Mouse (Mus musculus) neural tube, embryonic 11.5 days (tissue): ENCODE measurements around the gene Retnlb. TPM values are rescaled to one million over a fixed set of nuclear protein-coding genes. Genes with fewer than 3 reads are reported as not detected.

ENCODE experiments used
- ATAC-seq: fragments of 200-750 bp; cut with Nextera tagmentation; 2 replicates; pipeline ENCODE4 v1.8.0; 2017; ENCODE audit warnings: moderate number of reproducible peaks, mild to moderate bottlenecking, moderate TSS enrichment, moderate library complexity; ENCODE audit not compliant: insufficient read depth, low FRiP score, low TSS enrichment
- DNase-seq: peaks from one replicate; pipeline ENCODE4 v3.0.0-alpha.2; 2015; ENCODE audit warnings: low spot score
- H3K27ac ChIP-seq: fragments of 300-500 bp; sonication (generic); 2 replicates; pipeline ENCODE4 v1.5.1; 2014; ENCODE audit warnings: low read depth, mild to moderate bottlenecking, low read length
- H3K27me3 ChIP-seq: fragments of 300-500 bp; sonication (generic); 2 replicates; pipeline ENCODE4 v1.6.1; 2014; ENCODE audit warnings: mild to moderate bottlenecking, low read length, mixed read lengths; ENCODE audit not compliant: control insufficient read depth, insufficient read depth
- H3K36me3 ChIP-seq: fragments of 300-500 bp; sonication (generic); 2 replicates; pipeline ENCODE4 v1.6.1; 2014; ENCODE audit warnings: mild to moderate bottlenecking, low read length, moderate library complexity, mixed read lengths; ENCODE audit not compliant: control insufficient read depth, insufficient read depth
- H3K4me1 ChIP-seq: fragments of 300-500 bp; sonication (generic); 2 replicates; pipeline ENCODE4 v1.6.1; 2014; ENCODE audit warnings: low read length, mixed read lengths; ENCODE audit not compliant: control insufficient read depth, insufficient read depth
- H3K4me2 ChIP-seq: fragments of 300-500 bp; sonication (generic); 2 replicates; pipeline ENCODE4 v1.6.1; 2014; ENCODE audit warnings: low read depth, mild to moderate bottlenecking, moderate library complexity
- H3K4me3 ChIP-seq: fragments of 300-500 bp; sonication (generic); 2 replicates; pipeline ENCODE4 v1.5.1; 2014; ENCODE audit warnings: low read depth, low read length
- H3K9ac ChIP-seq: fragments of 300-500 bp; sonication (generic); 2 replicates; pipeline ENCODE4 v1.6.1; 2014; ENCODE audit warnings: mild to moderate bottlenecking, low read length
- H3K9me3 ChIP-seq: fragments of 300-500 bp; sonication (generic); 2 replicates; pipeline ENCODE4 v1.6.1; 2016; ENCODE audit warnings: low read length; ENCODE audit not compliant: control insufficient read depth
- WGBS: fragments of 180-500 bp; shearing (Covaris S2); extraction: QIAGEN DNeasy Blood & Tissue Kit; methylation state at CpG from one replicate; pipeline ENCODE4 v1.1.7; 2014; 5-methylcytosine and 5-hydroxymethylcytosine counted together
- polyA plus RNA-seq: library from polyadenylated mRNA; unstranded; fragments of >200 nt; fragmentation: Nextera tagmentation; extraction: Ambion mirVana; gene quantifications from 2 replicates; pipeline ENCODE4 v1.2.1, GENCODE M21; 2014

The Retnlb gene
- polyA plus RNA-seq, 1 experiment from 2014 or later = not detected

DNA sequence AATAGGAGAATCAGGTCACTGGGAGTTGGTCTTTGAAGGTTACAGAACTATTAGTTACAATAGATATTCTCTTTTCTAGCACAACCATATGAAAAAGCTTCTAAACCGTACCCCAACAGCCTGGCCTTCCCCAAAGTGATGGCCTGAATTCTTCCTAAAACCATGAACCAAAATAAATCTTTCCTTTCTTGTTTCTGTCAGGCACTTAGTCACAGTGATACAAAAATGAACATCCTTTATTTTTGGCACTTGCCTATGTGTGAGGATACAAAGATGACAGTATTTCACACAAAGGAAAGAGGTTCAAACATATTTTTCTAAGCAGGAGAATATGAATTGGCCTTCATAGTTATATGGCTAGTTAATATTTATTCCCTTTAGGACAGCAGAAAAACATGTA, 11.2 kb upstream of the Retnlb start:
- WGBS = 87% methylated on average over 1 of the region's 1 CpGs
- no peak overlapping the region for H3K27ac ChIP-seq
- no peaks in the 10 kb centered on the region for H3K27me3 ChIP-seq
- H3K4me2 ChIP-seq = no peak overlapping the region
- H3K9me3 ChIP-seq = no peaks in the 10 kb centered on the region
- H3K4me3 ChIP-seq = no peak overlapping the region
- H3K36me3 ChIP-seq = no peaks in the 10 kb centered on the region
- ATAC-seq (no peak), DNase-seq (no peak)
- H3K9ac ChIP-seq = no peak overlapping the region
- no peaks in the 10 kb centered on the region for H3K4me1 ChIP-seq

DNA sequence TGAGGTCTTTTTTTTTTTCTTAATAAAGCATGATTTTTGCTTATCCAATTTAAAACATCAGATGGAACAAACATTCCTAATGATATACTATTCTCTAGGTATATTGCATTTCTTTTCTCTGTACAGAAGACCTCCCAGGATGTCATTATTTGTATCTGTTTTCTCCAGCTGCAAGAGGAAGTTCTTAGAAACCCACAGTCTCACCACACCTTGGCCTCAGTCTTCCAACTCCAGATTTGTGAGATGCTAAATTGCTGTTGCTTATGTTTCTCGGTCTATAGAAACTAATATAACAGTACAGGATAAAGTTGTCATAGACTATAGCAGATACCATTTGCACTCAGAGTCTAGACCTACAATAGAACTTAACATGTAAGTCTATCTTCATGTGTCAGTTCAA, 10.1 kb upstream of the Retnlb start:
- 86% methylated on average over 1 of the region's 1 CpGs for WGBS

DNA sequence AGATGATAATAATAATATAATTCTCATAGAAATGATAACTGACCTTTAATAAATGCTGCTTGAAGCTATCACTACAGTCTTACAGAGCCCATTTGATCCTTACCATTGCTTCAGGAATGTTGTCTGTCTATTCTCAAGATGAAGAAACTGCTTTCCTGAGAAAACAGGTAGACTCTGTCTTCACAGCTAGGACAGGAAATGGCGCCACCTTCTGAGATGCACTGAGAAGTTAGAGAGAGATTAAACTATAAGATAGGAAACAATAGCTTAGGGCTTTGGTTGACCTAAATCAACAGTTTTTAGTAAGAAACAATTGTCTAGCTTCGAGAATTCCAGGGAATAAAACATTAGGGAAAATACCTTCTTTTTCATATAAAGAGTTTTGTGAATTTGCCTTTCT, 7.3 kb upstream of the Retnlb start:
- H3K9me3 ChIP-seq = no peaks in the 10 kb centered on the region
- DNase-seq = no peak
- H3K27me3 ChIP-seq = no peaks in the 10 kb centered on the region
- no peak overlapping the region for H3K27ac ChIP-seq
- H3K9ac ChIP-seq = no peak overlapping the region
- WGBS = 54% methylated on average over 2 of the region's 2 CpGs
- no peaks in the 10 kb centered on the region for H3K36me3 ChIP-seq
- no peak overlapping the region for H3K4me2 ChIP-seq
- H3K4me3 ChIP-seq = no peak overlapping the region
- no peaks in the 10 kb centered on the region for H3K4me1 ChIP-seq
- no peak for ATAC-seq

More for the DNA sequence above, 10.1 kb upstream of the Retnlb start:
- Histone ChIP-seq H3K36me3 (no peaks in the 10 kb centered on the region), H3K27ac (no peak overlapping the region), H3K4me3 (no peak overlapping the region), H3K9ac (no peak overlapping the region), H3K4me1 (no peaks in the 10 kb centered on the region), H3K4me2 (no peak overlapping the region), H3K9me3 (no peaks in the 10 kb centered on the region), H3K27me3 (no peaks in the 10 kb centered on the region)
- ATAC-seq (no peak), DNase-seq (no peak)

DNA sequence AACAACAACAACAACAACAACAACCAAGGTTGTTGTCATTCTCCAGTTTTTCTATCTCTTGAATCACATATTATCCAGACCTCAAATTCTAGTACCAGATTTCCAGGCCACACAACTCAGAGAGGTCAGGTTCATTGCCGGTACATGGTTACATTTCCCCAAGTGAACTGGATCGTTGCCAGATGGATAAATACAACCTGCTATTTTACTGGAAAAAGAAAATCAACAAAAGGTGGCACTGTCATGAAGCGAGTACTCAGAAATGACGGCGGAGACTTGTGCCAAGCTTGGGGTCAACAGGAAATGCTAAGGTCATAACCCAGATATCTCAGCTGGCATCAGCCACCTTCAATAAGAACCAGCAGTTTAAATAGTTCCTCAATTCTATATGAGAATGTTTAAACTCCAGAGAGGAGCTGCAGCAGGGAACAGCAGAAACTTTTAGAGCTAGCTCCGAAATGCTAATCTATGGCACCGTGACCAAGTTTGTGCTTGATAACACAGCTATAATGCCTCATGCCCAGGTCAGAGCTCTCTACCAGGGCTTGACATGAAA, 4.7 kb upstream of the Retnlb start:
- no peaks in the 10 kb centered on the region for H3K4me1 ChIP-seq
- no peaks in the 10 kb centered on the region for H3K27me3 ChIP-seq
- DNase-seq (no peak), ATAC-seq (no peak)
- no peaks in the 10 kb centered on the region for H3K9me3 ChIP-seq
- H3K4me2 ChIP-seq = no peak overlapping the region
- H3K9ac ChIP-seq = no peak overlapping the region
- WGBS = 90% methylated on average over 7 of the region's 7 CpGs
- H3K27ac ChIP-seq = no peak overlapping the region
- H3K36me3 ChIP-seq = no peaks in the 10 kb centered on the region
- H3K4me3 ChIP-seq = no peak overlapping the region

DNA sequence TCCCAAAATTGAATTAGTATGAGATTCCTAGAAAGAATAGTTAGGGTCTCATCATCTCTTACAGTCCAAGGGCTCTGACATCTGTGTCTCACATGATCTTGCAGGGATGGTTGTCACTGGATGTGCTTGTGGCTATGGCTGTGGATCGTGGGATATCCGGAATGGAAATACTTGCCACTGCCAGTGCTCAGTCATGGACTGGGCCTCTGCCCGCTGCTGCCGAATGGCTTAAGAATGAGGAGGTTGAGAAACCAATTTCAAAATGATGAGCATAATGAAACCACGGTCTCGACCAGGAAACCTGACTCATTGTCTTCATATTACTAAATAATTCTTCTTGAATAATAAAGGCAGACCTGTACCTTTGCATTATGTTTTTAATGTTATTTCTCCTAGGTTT, 1.9 kb downstream of the Retnlb start:
- 88% methylated on average over 6 of the region's 6 CpGs for WGBS
- no peaks in the 10 kb centered on the region for H3K4me1 ChIP-seq
- no peak overlapping the region for H3K4me2 ChIP-seq
- H3K36me3 ChIP-seq = no peaks in the 10 kb centered on the region
- no peaks in the 10 kb centered on the region for H3K9me3 ChIP-seq
- no peak overlapping the region for H3K9ac ChIP-seq
- DNase-seq (no peak), ATAC-seq (no peak)
- no peaks in the 10 kb centered on the region for H3K27me3 ChIP-seq
- H3K27ac ChIP-seq = no peak overlapping the region
- no peak overlapping the region for H3K4me3 ChIP-seq

DNA sequence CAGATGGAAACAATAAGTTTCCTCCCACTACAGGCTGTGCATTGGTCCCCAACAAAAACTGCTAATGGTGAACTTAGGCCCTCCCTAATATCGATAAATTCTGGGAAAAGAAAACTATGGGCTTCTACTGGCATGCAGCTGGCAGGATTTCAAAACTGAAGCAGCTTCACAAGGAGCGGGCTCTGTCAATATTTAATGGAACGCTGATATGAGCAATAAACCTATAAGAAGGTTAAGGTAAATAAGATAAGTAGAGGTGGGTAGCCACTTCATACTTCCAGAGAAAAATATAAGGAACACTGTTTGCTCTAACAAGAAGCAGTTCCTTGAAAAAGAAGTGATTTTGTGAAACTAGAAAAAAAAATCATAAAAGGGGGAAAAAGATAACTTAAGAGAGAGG, 9.8 kb downstream of the Retnlb start:
- no peak overlapping the region for H3K4me2 ChIP-seq
- no peaks in the 10 kb centered on the region for H3K4me1 ChIP-seq
- H3K9ac ChIP-seq = no peak overlapping the region
- H3K36me3 ChIP-seq = no peaks in the 10 kb centered on the region
- no peaks in the 10 kb centered on the region for H3K9me3 ChIP-seq
- no peak for DNase-seq
- 89% methylated on average over 3 of the region's 3 CpGs for WGBS
- no peak for ATAC-seq
- H3K27ac ChIP-seq = no peak overlapping the region
- no peaks in the 10 kb centered on the region for H3K27me3 ChIP-seq
- no peak overlapping the region for H3K4me3 ChIP-seq

DNA sequence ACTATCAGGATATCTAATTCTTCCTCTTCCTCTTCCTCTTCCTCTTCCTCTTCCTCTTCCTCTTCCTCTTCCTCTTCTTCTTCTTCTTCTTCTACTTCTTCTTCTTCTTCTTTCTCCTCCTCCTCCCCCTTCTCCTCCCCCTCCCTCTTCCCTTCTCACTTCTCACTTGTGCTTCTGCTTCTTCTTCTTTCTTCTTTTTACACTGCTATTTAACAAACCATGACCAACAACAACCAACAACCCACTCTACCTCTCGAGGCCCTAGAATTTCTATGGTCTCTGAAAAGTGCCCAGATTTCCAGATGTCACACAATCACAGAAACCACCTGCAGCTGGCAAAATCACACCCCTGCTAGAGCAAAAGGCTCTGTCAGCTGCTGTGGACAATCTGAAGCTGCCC, 11.0 kb downstream of the Retnlb start:
- ATAC-seq (no peak), DNase-seq (no peak)
- Histone ChIP-seq H3K9ac (no peak overlapping the region), H3K36me3 (no peaks in the 10 kb centered on the region), H3K4me3 (no peak overlapping the region), H3K9me3 (no peaks in the 10 kb centered on the region), H3K4me2 (no peak overlapping the region), H3K27me3 (no peaks in the 10 kb centered on the region), H3K27ac (no peak overlapping the region), H3K4me1 (no peaks in the 10 kb centered on the region)
- WGBS = 50% methylated on average over 1 of the region's 1 CpGs

DNA sequence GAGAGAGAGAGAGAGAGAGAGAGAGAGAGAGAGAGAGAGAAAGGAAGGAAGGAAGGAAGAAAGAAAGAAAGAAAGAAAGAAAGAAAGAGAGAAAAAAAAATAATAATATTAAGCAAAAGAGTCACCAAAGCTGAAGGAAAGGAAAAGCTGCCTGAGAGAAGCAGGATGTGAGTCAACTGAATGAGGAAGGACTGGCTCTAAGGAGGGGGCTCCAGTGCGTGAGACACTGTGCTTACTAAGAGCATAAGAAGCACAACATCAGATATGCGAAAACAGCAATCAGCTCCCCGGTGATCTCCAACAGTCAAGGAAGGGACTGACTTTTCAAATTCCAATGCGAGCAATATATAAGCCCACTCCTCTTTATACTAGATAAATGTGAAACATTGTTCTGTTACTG, 12.4 kb downstream of the Retnlb start:
- H3K4me3 ChIP-seq = no peak overlapping the region
- ATAC-seq = no peak
- 89% methylated on average over 4 of the region's 4 CpGs for WGBS
- H3K27ac ChIP-seq = no peak overlapping the region
- no peak overlapping the region for H3K4me2 ChIP-seq
- H3K9ac ChIP-seq = no peak overlapping the region
- H3K4me1 ChIP-seq = no peaks in the 10 kb centered on the region
- H3K27me3 ChIP-seq = no peaks in the 10 kb centered on the region
- H3K9me3 ChIP-seq = no peaks in the 10 kb centered on the region
- H3K36me3 ChIP-seq = no peaks in the 10 kb centered on the region
- DNase-seq = no peak

DNA sequence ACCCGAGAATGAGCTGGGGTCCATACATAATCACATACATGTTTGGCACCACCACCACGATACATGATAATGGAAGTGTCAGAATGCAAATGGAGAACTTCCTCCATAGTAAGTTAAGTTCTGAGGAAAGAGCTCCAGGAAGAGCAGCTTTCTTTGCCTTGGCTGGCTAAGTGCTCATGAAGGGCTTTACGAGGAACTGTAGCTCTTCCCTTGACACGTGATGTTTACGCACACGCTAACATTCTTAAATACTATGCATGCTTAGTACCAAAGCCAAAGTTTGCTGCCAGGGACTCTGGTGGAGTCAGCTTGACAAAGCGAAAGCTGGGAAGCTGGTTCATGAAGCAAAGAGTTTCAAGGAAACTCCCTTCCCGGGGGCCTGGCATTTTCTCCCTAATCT, 15.4 kb downstream of the Retnlb start:
- Histone ChIP-seq H3K4me1 (no peaks in the 10 kb centered on the region), H3K4me3 (no peak overlapping the region), H3K4me2 (no peak overlapping the region), H3K36me3 (no peaks in the 10 kb centered on the region), H3K9ac (no peak overlapping the region), H3K27me3 (no peaks in the 10 kb centered on the region), H3K27ac (no peak overlapping the region), H3K9me3 (no peaks in the 10 kb centered on the region)
- DNase-seq (no peak), ATAC-seq (no peak)
- 89% methylated on average over 7 of the region's 8 CpGs for WGBS
